Mouse (Mus musculus) bone marrow, adult 2 months (tissue): Measurements from ENCODE around the gene Mipep. TPM values are rescaled to one million over a fixed set of nuclear protein-coding genes. Genes with fewer than 3 reads are reported as not detected.

Source experiments
- H3K27ac ChIP-seq: fragments of 200-500 bp; 2 replicates; pipeline ENCODE4 v1.5.1; 2012; ENCODE audit warnings: low read depth, mild to moderate bottlenecking, control low read depth, inconsistent platforms, low read length; ENCODE audit not compliant: control insufficient read depth, poor library complexity, insufficient read depth
- H3K4me1 ChIP-seq: fragments of 200-500 bp; 2 replicates; pipeline ENCODE4 v1.6.1; 2011; ENCODE audit warnings: low read length; ENCODE audit not compliant: control insufficient read depth, insufficient read depth
- H3K4me3 ChIP-seq: fragments of 200-500 bp; replicated peaks from 2 replicates; pipeline ENCODE3; 2011; ENCODE audit warnings: mild to moderate bottlenecking, low read depth, low read length, control low read depth; ENCODE audit not compliant: control insufficient read depth
- CTCF ChIP-seq: fragments of 200-500 bp; IDR thresholded peaks from 2 replicates; pipeline ENCODE4 v1.5.1; 2011; ENCODE audit warnings: low read length, control low read depth; ENCODE audit not compliant: control insufficient read depth, insufficient read depth
- POLR2A ChIP-seq: fragments of 200-500 bp; IDR thresholded peaks from 2 replicates; pipeline ENCODE4 v1.6.1; 2011; ENCODE audit warnings: low read depth, mild to moderate bottlenecking, control low read depth, low read length, borderline replicate concordance; ENCODE audit not compliant: control insufficient read depth
- WGBS: fragments of 180-500 bp; shearing (Covaris S2); methylation state at CpG from one replicate; pipeline ENCODE4 v1.1.7; 2018; 5-methylcytosine and 5-hydroxymethylcytosine counted together
- polyA plus RNA-seq: library from polyadenylated mRNA; stranded (reverse); fragments of >200 nt; gene quantifications from 2 replicates; pipeline ENCODE4 v1.2.4, GENCODE M21; 2011; ENCODE audit warnings: low replicate concordance; ENCODE audit not compliant: missing spikeins, insufficient read depth, insufficient read length

Mipep gene
- polyA plus RNA-seq, 1 experiment = 3.4 TPM

DNA sequence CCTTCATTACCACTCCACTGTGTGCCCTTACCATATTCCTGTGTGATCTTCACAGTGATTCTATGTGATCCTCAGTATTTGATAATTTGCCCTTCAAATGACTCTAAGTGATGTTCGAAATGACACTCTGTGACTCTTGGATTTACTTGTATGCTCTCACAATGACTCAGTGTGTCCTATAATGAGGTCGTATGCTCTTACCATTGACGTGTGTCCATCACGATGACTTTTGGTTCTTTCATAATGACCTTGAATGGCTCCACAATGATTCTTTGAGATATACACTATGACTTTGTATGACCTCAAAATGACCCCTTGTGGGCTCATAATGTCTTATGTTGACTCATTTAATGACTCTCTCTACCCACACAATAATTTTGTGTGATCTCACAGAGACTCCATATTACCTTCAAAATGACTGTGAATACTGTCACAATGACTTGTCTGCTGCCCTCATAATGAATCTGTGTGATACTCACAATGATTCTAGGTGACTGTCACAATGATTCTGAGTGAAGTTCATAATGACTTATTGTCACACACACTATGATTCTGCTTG, 153.2 kb downstream of the Mipep start:
- TF ChIP-seq CTCF (no peak), POLR2A (no peak)
- WGBS = 90% methylated on average over 4 of the region's 4 CpGs
- no peaks in the 10 kb centered on the region for H3K4me1 ChIP-seq
- H3K27ac ChIP-seq = no peak overlapping the region
- H3K4me3 ChIP-seq = no peak overlapping the region

Other genes with a start within 250 kb of the Mipep start
- 11.6 and 14.4 TPM in 2 replicates for gene Spata13, start 150.6 kb upstream of the Mipep start, polyA plus RNA-seq
- 0.68 TPM in 1 of 2 replicates, not detected in the other for gene C1qtnf9, start 16.4 kb upstream of the Mipep start, polyA plus RNA-seq